Mouse (Mus musculus) heart, adult 18-20 months (tissue): Measurements from ENCODE around the gene Dido1. TPM values are rescaled to one million over a fixed set of nuclear protein-coding genes. Genes with fewer than 3 reads are reported as not detected.
"Not testable (repeated sequence)": the region's sequence is repeated elsewhere in the genome, so short reads cannot be mapped to it uniquely, and the experiment has no call there.

Source experiments
- DNase-seq, 2 experiments: peaks; one replicate each; pipeline ENCODE4 v3.0.0; 2021 to 2022; ENCODE audit warnings: mixed read lengths in 1 of 2
- total RNA-seq, 2 experiments: library from RNA; stranded (reverse); gene quantifications; 2 replicates each; pipeline ENCODE4 v1.2.3; 2021

Dido1 gene
- total RNA-seq, 2 experiments from 2014 or later = 25.8 to 29.9 TPM

DNA sequence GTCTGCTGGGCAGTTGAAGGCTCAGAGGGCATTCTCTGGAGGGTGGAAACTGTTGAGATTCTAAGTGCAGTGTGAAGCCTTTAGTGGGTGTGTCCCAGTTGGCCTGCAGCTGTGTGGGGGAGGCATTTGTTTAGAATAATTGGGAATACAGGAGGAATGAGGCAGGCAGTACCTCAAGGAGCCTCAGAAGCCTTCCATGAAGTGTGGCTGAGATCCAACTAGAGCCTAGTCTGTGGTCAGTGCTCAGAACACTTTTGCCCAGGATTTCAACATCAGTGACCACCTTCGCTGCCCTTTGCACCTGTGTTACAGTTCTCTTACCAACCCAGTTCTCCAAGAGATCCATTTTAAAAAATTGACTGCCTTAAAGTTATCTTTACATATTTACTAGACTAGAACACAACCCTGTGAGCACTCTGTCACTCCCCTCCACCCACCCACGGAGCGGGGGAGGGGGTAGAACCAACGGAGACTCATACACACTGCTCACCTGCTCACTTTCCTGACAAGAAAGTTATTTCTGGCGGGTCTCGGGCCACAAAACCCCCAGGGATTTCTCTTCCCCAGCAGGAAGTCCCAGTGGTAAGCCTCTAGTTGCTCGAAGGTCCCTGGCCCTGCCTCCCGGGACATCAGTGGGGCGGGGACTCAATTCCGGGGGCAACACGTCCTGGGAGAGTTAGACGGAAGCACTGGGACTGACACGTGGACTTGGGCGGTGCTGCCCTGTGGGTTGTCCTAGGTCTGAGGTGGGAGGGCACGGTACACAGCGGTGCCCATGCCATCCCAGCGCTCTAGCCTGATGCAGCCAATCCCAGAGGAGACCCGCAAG is 15.0 kb upstream of the Dido1 start, which contains the start of gene Slc17a9:
Slc17a9 (plus strand) TSS at position 679 of the 829 bp plus-strand sequence.
- DNase-seq = peak; percentile 65 to 81

DNA sequence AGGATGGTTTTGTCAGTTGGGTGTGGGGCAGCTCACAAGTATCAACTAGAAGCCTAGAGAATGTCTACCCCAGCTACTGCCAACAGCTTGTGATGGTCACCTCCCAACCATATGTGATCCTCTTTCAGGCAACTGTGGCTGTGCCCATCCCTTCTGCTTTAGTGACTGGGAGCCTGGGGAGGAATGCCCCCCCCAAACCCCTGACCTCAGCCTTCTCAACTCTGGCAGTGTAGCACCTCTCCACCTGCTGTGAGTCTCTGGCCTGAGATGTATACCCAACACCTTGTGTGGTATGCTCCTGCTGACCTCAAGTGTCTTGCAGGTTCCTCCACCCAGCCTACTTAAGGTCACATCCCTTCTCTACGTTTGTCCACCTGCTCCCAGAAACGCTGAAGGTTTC is 14.1 kb upstream of the Dido1 start:
- DNase-seq = no peak

DNA sequence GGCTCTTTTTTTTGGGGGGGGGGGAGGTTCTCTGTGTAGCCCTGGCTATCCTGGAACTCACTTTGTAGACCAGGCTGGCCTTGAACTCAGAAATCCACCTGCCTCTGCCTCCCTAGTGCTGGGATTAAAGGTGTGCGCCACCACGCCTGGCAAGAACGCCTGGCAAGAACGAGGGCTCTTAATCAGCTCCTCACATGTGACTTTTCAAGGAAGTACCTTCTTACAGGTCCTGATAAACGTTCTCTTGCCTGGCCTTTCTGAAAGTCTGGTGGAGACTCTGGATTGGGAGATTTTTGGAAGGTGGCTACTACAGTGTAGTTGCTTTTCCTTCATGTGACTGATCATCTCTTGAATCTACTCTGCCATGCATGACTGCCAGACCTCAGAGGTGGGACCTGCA is 12.9 kb upstream of the Dido1 start:
- DNase-seq = not testable (repeated sequence)

DNA sequence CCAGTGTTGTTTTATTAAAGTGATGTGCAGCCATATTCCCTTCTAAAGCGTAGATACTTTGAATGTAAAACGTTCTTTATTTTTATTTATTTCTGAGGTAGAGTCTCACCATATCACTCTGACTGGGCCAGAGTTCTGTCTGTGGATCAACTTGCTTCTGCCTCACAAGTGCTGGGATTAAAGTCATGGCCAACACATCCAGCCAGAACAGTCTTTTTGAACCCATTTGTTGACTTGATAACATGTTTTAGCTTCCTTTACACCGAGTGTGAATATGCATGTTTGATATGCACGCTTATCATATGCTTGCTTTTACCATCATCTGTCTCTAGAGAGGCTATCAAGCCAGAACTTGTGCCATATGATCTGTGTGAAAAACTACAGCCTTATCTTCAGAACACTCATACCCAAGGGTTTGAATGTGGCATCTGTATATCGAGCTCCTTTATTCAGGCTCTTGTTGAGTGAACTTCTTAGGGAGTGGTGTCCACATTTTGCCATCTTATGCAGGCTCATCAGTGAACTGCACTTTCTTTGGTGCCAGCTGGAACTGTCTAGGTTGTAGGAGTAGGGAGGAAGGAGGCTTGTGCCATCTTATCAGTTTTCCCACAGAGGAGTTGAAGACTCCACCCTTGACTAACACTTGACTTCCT is 2.4 kb upstream of the Dido1 start:
- no peak for DNase-seq

DNA sequence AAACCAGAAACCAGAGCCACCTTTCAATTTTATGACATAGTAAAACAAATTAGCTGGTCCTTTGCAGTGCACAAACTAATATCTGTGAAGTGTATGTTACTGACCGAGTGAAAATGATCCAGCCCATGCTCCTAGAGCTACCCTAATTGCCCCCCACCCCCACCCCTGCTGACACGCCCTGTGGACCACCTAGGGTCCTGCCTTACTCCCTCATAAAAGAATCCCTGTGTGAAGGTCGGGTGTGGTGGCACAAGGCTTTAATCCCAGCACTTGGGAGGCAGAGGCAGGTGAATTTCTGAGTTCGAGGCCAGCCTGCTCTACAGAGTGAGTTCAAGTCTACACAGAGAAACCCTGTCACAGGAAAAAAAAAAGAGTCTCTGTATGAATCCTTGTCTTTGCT is 1.7 kb upstream of the Dido1 start:
- no peak for DNase-seq

DNA sequence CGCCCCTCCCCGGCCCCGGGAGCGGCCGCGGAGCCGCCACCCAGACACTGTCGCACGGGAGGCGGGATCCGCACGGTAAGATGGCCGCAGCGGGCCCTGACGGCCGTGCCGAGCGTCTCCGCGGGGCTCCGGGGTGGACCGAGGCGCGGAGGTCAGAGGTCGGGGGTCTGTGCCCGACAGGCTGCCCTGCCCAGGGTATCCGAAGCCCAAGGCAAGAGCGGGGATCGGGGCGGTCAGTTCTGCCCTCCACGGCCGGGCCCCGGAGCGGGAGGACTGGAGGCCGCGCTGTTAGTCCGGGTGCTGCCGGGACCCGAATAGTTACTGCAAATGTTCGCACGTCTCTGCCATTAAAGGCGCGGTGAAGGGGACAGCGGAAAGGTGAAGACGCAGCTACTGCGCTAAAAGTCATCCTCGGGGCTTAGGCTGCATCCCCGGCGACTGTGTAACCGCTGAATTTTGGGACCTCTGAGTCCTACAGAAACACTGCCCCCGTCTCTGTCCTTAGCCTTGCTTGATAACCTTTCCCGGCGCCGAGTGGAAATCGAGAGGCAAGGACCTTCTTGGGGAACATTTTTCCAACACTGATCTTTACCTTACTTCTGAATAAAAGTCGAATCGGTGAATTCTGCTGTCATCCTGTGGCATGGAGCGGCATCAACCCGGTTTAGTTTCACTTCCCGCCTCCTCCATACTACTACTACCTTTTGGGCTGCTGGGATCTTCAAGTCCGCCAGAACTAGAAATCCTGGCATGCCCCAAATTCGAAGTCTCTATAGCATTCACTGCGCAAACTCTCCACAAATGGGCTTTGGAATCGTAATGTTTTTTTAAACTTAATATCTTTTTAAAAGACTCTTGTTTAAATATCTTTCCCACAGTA is 717 bp upstream of the Dido1 start:
- no peak for DNase-seq

DNA sequence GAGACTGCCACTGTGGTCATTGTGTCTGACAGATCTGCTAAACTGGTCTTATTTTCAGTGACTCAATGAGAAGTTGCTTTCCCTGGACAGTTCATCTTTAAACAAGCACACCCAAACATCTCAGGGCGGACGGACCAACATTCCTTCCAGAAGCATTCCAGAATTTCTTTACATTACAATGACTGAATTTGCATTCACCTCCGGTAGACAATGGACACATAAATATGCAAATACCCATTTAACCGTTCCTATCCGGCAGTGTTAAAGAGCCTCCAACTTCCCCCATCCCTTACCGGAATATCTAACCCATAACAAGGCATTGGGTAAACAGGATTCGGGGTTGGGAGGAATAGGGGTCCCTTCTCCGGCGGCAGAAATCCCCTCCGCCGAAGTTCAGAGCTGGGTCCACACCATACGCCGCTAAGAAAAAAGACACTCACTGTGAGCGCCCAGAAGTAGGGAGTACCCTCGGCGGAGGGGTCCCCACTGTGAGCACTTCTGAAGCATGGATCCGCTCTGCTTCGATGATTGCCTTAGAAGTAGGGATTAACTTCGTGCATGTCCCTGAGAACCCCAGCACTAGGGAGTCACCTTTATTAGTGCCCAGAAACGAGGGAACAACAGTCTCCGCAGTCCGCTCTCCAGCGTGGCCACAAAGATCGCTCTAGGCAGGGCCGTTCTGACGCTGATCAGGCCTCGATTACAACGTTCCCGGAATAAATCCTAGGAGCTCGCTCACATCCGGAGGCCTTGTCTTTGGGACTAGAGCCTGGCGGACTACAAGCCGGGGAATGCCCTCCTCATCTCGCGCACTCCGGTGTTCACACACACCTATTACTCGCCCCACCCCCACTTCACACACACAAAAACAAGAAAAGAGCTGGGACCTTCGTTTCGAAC is 526 bp downstream of the Dido1 start:
- DNase-seq = no peak

DNA sequence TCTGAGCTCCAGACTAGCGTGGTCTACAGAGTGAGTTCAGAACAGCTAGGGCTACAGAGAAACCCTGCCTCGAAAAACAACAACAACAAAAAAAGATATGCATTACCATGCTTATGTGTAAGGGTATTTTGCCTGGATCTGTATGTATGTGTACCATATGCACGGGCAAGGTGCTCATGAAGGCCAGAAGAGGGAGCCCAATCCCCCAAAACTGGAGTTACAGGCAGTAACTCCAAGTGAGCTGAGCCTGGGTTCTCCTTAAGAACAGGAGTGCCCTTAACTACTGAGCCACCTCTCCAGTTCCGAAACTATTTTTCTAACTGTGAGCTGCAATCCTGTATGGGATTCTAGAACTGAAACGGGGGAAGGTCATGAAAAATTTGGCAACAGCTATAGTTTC is 3.8 kb downstream of the Dido1 start:
- no peak for DNase-seq

DNA sequence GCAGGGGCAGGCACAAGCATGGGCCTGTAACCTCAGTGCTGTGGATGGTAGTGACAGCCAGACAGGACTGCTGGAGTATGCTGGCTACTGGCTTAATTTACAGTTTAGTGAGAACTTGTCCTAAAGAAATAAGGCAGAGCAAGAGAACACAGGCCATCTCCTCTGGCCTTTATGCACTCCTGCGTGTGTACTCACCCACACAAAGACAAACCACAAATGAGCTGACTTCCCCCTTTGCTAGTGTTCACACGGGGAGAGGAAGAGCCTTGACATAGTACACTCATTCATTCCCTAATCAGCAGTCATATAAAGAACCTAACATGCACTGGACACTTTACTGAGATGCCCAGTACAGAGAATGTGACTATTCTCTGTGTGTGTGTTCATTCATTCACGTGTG is 4.7 kb downstream of the Dido1 start:
- DNase-seq = no peak

DNA sequence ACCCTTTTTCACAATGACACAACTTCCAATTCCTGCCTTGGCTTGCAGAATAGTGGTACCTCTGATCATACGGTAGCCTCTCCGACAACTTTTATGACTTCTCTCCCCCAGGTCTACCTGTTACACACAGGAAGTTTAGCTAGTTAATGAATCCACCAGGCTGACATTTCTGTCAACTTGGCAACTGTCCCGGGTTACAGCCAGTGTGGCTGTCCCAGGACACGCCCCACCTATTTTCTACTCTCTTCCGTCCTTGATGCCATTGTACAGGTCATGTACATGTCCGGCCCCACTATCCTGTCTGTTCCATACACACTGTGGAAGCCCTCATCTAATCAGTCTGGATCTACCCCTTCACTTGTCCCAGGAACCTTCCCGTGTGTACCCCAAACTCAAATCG is 5.2 kb downstream of the Dido1 start:
- peak; percentile 78 to 87 for DNase-seq

DNA sequence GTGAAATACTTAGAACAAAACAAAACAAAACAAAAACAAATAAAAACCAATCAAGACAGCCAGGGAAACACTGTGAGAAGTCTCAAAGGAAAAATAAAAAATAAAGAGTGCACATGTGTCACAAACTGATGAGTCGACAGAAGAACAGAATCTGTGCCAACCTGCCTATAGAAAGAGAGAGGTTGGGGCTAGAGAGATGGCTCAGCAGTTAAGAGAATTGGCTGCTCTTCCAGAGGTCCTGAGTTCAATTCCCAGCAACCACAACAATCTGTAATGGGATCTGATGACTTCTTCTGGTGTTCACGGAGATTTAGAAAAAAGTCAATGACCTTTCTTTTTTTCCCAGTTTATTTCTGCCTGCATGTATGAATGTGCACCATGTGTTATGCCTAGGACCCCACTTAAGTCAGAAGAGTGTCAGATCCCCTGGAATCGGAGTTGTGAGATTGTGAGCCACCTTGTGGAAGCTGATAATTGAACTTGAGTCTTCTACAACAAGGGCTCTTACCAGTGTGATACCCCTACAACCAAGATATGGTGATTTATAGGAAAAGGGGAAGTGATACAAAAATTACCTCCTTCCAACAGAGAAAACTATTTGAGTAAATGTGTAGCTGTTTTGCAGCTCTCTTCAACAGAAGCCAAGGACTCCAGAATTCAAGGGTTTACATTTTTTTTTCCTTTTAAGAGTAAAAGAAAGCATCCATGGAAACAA is 6.0 kb downstream of the Dido1 start:
- DNase-seq = no peak

DNA sequence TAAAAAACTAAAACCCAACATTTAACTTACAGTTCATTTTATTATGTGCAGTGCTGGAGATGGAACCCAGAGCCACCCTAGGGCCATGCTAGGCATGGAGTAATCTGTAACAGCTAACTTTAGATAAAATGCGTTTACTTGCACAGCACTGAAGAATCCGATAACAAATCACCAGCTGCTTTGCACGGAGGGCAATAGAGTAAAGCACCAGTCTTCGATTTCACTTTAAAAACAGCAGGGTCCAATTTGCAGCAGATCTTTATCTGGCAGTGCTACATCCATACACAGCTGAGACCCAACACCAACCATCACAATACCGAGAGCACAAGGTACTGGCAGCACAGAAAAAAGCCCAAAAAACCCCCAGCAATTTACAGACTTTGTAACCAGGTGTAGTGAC is 6.6 kb downstream of the Dido1 start:
- DNase-seq = no peak

DNA sequence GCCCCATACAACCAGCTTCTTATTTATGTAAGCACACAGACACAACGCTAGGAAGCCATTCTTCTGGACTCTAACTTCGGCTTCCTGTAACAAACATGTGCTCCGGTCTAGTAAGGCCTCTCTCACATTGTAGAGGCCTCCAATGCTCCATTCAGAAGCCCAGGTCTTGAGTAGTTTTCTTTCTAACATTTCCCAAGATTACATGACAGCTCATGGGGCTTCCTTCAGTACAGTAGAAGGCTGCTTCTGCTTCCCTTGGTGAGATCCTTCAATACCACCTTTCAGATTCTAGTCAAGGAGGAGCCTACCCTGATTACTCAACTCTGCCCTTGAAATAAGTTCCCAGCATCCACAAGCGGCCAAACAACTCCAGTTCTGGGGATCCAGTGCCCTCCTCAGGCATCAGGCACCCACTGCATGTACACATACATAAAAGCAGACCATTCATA is 7.1 kb downstream of the Dido1 start:
- DNase-seq = no peak

DNA sequence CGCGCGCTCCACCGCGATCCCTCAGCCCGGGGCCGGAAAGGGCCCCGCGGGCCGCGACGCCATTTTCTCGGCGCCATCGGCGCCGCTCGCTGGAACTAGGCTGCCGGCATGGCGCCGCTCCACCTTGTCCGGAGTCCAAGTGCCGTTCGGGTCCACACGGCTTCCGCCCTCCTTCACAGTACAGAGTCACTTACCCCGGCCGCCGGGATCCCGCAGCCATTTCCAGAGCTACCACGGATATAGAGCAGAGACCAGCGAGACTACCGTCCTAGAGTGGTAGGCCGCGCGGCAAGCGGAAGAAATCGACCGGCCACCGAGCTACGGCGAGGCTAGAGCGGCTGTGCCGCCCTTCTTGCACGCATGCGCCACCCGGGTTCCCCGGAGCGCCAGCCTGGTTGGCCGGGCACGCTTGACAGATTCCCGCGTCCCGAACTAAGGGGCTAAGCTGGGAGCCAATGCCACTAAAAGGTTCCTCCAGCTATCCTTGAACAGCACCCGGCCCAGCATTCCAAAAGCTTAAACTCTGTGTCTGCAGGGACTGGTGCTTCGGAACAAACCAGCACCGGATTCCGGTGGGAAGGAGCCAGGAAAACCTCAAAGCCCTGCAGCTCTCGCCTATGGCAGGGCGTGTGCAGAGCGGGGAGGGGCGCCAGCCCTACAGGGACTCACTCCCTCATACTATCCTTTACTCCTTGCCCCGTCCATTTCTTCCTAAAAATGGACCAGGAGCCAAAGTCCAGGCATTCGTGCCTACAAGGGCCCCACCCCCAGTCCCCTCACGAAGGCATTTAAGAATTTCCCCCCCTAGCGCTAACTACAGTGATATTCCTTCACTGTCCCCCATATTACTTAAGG is 7.8 kb downstream of the Dido1 start:
- peak; percentile 93 to 94 for DNase-seq

DNA sequence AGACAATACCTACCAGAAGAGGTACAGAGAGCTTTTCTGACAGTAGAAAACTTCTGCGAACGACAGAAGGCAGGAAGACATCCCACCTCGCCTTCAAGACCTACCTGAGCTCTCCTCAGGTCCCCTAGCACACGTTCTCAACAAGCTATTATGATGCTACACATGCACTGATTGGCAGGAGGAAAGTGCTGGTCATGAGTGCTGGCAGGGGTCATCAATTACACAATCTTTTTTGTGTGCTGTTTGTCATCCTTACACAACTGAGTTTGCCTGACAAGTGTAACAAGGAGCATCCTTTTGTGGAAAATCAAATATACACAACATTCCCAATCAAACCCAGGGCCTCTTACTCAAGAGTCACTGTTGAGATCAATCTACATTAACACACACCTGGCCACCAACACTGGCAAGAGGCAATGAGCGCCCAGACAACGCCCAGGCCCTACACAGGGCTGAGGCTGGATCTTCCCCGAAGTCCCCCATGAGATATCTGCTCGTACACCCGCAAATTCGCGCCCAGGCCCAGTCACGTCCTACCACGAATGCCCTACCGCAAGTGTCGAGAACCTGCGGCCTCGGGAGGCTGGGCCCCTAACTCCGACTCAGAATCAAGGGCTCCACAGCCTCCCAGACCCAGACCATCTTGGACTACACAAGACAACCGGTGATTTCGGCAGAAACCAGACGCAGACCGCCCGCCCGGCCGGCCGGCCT is 8.6 kb downstream of the Dido1 start:
- no peak for DNase-seq

DNA sequence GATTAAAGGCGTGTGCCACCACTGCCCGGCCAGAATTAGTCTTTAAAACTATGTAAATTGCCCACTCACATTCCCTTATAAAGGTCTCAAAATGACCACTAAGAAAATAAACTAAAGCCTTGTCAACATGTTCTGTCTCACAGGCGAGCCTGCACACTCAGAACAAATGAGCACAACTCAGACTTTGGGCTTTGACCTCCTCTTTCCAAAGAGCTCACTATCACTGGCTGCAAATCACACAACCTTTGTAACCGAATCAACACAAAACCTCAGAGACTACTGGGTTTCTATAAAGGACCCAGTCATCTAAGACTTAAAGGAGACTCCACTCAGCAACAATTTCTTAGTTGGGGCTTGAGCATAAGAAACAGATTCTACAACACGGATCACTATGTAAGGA is 9.3 kb downstream of the Dido1 start:
- DNase-seq = no peak

DNA sequence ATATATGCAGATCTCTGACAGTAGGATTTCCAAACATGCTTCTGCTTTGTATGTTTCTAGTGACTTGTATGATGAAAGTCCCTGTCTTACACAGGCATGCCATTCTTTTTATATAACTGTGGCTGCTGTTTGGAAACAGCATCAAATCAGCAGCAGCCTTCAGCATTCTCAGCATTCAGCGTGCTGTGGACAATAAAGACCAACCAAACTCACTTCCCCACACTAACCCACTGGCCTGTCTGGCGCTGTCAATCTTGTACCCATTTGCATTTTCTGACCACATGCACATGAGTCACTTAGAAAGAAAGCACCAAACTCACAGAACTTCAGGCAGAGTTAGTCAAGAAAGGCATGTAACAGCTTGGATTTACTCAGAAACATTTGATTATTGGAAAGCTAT is 14.6 kb downstream of the Dido1 start:
- DNase-seq = peak in 1 of 2 experiments; percentile 37

DNA sequence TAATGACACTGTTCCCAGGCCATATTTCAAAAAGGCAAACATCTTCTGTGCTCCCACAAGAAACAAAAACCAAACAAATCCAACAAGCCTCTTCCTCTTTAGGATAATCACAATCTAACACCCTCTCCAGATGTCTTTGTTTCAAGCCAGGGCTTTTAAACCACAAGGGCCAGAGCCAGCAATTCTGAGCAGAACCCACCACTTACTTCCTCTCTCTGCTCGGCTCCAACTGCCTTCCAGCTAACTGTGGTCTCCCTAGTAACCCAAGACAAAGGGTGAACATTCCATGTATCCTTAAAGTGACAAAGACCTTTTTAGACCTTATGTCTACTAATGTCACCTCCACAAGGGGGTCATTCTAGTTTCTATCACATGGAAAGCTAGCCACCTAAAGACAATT is 17.2 kb downstream of the Dido1 start:
- peak; percentile 50 to 76 for DNase-seq

DNA sequence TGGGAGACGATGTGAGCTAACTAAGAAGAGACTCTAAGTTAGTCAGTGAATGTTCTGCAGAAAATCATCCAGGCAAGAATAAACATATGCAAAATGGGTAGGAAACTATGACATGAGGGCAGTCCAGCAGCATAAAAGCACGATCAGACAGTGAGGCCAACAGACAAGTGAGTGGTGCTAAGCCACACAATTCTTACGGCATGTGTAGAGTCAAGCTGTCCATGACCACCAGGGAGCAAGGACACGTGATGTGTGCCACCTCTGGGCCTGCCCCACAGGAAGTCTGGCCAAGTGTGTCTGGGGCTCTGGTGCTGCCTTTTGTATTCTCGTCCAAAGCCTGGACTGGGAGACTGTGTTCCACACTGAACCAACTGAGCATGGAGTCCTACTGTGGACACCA is 20.0 kb downstream of the Dido1 start:
- peak in 1 of 2 experiments; percentile 35 for DNase-seq
